Mouse (Mus musculus) spleen, postnatal 14 days (tissue): ENCODE results near the gene Tubgcp3.
"Not testable (repeated sequence)": the region's sequence is repeated elsewhere in the genome, so short reads cannot be mapped to it uniquely, and the experiment has no call there.

Source experiments
- DNase-seq, 2 experiments: peaks; one replicate each; pipeline ENCODE4 v3.0.0; 2021 to 2022; ENCODE audit warnings: low spot score in 2 of 2

Tubgcp3 gene

DNA sequence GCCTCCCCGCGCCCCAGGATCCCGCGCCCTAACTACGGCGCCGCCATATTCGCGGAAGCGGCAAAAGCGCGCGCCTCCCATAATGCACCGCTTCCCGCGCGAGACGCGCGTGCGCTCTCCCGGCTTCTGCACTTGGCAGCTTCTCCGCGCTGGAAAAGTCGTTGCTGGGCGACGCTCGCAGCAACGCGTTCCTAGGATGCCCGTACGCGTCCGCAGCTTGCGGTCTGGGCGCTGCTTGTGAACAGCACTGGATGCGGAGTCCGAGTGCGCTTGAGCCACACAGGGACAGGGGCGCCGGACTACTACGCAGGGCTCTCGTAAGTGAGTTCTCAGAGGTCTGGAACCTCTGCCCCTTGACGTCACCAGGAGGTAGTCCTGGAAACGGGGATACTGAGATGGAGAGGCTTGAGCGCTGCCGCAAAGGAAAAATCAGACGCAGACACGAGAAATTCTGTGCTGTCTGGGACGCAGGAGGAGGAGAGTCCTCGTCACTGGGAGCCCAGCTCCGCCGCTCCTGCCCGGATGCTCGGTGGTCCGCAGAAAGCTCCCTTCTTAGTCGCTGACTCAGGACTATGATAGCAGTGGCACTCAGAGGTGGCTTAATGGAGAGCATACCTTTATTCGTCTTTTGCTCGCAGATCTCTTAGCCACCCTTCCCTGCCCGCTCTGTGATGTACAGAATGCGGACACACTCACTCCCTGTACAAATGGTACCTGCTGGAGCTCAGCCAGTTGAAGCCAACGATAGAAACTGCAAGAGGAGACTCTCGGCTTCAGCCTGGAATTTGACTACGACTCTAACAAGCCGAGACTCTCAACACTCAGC, at the start of gene Tubgcp3:
Gene Tubgcp3, minus strand, starts transcription at position 193 of the 826 bp plus-strand sequence.
- DNase-seq, result peak; percentile 73 to 83

- DNase-seq, result no peak
Measured at GRCm38 (mm10) chr8:12719091-12719490, 47.0 kb upstream of the Tubgcp3 start.

DNA sequence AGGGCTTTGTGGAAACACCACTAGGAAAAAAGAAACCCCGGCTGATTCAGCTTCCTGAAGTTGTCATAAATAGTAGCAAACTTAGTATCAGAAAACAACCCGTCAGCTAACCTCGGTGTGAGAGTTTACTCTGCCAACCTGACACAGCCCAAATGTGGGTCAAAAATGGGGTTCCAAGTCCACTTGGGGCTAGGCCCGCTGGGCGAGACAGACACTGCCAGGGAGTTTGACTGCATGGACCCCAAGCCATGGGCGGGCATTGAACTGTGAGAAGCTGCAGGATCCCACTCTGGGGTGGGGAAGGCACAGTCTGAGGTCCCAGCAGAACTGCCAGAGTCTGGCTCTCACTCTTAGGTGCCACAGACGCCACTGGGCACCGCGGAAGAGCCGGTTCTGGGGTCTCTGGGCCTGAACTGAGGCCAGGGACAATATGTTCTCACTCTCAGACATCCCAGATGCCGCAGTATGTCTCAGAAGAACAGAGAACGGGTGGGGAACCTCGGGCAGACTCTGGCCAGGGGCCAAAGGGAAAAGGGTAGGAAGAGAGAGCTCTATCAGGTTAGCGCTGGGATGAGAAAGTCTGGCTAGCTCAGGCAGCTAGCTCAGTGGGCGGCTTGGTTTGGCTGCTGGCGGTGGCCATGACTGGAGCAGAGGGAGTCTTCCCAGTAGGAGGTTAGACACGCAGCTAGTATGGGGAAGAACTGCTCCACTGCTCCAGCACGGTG, 44.0 kb upstream of the Tubgcp3 start:
- no peak for DNase-seq

DNA sequence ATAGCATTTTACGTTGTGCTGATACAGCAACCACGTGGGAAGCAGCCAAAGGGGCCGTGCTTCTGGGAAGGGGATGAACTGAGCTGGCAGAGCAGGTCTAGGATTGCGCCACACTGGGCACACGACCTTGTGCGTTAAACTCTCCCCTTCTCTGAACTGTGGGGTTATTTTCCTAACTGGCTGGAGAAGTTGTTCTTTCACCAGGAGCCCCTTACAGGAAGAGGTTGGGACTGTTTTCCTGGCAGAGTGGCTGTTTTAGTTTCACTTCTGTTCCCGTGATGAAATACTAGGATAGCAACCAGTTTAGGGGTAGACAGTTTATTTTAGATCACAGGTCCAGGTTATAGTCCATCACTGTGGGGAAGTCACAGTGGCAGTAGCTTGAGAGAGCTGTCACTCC, 39.6 kb upstream of the Tubgcp3 start:
- no peak for DNase-seq

GRCm38 (mm10) chr8:12703597-12703996, 31.5 kb upstream of the Tubgcp3 start:
- no peak for DNase-seq

- DNase-seq, result no peak
Measured at GRCm38 (mm10) chr8:12702290-12702689, 30.2 kb upstream of the Tubgcp3 start.

DNA sequence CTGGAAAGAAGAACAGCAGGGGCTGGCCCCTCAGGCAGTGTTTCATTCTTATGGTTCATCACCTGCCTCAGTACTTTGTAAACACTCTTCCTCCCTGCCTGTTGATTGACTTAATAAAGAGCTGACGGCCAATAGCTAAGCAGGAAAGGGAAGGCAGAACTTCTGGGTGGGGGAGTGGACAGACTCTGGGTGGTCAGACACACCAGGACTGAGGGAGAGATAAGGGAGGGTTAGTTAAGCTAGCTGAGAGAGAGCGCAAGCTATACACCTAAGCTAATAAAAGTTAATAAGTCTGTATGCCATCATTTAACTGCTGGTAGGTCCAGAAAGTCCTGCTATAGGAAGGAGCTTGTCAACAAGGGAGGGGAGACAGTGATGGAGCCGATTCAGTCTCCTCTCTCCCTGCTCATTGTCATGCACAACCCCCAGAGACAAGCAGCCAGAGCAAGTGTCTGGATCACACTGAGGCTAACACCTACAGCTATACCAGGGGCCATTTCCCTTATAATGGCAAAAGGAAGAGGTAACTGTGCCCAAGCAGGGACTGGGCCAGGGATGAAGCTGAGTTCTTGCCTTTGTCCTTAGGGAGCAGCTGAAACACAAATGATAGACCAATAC, 26.7 kb upstream of the Tubgcp3 start:
- DNase-seq, result no peak

GRCm38 (mm10) chr8:12688851-12689250, 16.8 kb upstream of the Tubgcp3 start:
- DNase-seq, result no peak

GRCm38 (mm10) chr8:12677529-12677928, 5.5 kb upstream of the Tubgcp3 start:
- DNase-seq, result peak; percentile 55 to 72

- no peak for DNase-seq
Measured at GRCm38 (mm10) chr8:12671473-12672055, 484 bp downstream of the Tubgcp3 start.

DNA sequence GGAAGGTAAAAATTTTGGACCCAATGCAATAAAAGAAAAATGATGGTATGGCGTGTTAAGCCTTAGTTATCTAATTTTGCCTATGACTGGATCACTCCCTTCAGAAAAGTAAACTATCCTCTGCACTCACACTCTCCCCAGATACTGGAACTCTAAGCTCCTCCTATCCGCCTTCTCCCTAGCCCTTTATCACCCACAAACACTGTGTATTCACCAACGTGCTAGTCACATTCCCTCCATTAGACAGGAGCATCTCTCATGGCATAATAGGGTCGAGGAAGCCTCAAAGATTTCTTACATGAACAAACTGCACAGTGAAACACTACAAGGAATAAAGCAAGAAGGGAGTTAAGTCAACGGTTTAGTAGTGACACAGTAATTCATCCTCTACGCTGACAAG, 1.1 kb downstream of the Tubgcp3 start:
- DNase-seq, result no peak

GRCm38 (mm10) chr8:12668832-12669231, 3.2 kb downstream of the Tubgcp3 start:
- DNase-seq, result no peak

- not testable (repeated sequence) for DNase-seq
Measured at GRCm38 (mm10) chr8:12666530-12666929, 5.5 kb downstream of the Tubgcp3 start.

DNA sequence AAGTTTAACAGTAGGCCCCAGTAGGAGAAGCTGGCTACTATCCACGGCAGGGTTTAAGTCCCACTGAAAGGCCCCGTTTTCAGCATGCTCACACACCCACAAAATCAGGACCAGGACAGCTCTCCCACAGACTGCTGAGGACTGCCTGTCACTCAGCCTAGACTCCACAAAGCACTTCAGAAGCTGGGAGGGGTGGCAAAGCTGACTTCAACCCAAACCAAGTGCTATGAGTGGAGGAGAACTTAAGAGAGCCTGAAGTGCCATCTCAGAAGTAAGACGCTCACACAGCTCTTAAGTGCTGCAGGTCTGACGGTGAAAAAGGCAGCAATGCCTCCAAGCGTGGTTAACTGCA, 9.0 kb downstream of the Tubgcp3 start:
- DNase-seq, result no peak

GRCm38 (mm10) chr8:12662375-12663104, 9.5 kb downstream of the Tubgcp3 start:
- DNase-seq, result no peak

- DNase-seq, result no peak
Measured at GRCm38 (mm10) chr8:12657411-12657810, 14.6 kb downstream of the Tubgcp3 start.

DNA sequence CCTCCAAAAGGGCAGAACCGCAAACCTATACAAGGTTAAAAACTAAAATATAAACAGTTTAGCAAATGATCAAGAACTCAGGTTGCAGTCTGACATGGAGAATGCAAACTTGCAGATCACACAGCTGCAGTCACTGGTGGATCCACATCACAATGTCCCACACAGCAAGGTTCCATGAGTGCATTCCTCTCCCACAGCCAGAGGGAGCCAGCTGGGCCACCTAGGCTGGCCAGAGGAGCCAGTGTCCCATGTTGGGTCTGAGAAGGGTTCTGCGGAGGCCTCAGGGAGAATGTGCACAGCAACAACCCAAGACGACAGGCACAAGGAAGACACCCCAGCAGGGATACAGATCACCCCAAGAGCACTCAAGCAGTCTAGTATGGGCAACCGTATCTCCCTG, 20.8 kb downstream of the Tubgcp3 start:
- no peak for DNase-seq

DNA sequence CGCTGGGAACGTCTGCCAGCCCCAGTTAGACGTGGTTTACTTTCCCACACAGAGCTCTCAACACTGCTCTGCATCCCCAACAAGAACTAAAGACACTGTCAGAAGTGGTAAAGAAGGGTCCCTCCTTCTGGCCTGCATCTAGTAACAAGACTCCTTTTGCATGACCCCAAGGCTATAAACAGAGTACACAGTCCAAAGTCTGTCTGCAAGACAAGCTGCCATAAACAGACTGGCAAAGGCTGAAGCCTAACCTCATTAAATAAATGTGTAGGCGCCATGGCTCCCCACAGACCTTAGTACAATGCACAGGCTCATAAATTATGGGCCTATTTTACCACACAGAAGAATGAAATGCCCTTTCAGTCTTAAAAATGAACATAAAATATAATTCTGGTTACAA, 21.6 kb downstream of the Tubgcp3 start:
- DNase-seq, result no peak

DNA sequence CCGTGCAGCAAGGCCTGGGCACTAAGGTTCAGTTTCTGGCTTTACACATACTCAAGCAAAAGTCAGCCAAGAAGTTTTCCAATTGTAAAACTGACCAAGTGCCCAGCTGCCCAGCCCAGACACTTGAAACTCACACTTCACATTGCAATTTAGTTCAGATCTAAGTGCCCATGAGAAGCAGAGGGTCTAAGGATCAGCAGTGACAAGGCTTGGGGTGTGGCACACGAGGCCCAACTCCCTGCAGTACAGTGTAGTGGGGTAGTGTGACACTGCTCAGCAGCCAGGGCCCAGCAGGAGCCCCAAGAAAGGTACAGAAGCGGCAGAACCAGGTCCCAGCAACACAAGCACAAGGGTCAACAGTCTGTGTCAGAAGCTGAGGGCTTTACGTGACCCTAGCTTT, 23.1 kb downstream of the Tubgcp3 start:
- DNase-seq, result no peak

DNA sequence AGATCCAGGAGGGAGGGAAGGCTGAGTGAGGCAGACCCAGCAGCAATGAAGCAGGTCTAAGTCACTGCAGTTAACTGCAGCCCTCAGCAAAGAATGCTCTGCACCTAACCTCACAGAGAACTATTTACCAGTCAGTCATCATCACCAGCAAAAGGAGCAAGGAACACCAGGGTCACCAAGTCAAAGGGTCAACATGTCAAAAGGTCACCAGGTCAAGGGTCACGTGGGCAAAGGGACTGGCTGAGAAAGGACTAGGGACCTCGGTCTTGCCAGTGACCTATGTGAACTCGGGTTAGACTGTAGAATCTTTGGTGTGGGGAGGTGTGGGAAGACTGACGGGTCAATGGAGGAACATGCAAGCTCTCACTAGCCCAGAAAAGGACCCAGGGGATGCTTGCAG, 25.5 kb downstream of the Tubgcp3 start:
- no peak for DNase-seq

- no peak for DNase-seq
Measured at GRCm38 (mm10) chr8:12644894-12645293, 27.2 kb downstream of the Tubgcp3 start.

- no peak for DNase-seq
Measured at GRCm38 (mm10) chr8:12644341-12644740, 27.7 kb downstream of the Tubgcp3 start.
